Mouse (Mus musculus) midbrain, embryonic 13.5 days (tissue): ENCODE measurements around the gene Prex1. TPM values are rescaled to one million over a fixed set of nuclear protein-coding genes. Genes with fewer than 3 reads are reported as not detected.
"Not testable (repeated sequence)": the region's sequence is repeated elsewhere in the genome, so short reads cannot be mapped to it uniquely, and the experiment has no call there.

Source experiments
- ATAC-seq: fragments of 200-750 bp; cut with Nextera tagmentation; 2 replicates; pipeline ENCODE4 v1.8.0; 2017; ENCODE audit warnings: mild to moderate bottlenecking, moderate TSS enrichment, moderate library complexity
- H3K27ac ChIP-seq: fragments of 300-500 bp; sonication (generic); 2 replicates; pipeline ENCODE4 v1.5.1; 2015; ENCODE audit warnings: inconsistent platforms, mild to moderate bottlenecking, moderate library complexity
- H3K27me3 ChIP-seq: fragments of 300-500 bp; sonication (generic); 2 replicates; pipeline ENCODE4 v1.6.1; 2015; ENCODE audit warnings: mild to moderate bottlenecking, inconsistent platforms
- H3K36me3 ChIP-seq: fragments of 300-500 bp; sonication (generic); 2 replicates; pipeline ENCODE4 v1.6.1; 2015; ENCODE audit warnings: mild to moderate bottlenecking, inconsistent platforms
- H3K4me1 ChIP-seq: fragments of 300-500 bp; sonication (generic); replicated peaks from 2 replicates; pipeline ENCODE4 v1.6.1; 2015; ENCODE audit warnings: inconsistent platforms
- H3K4me2 ChIP-seq: fragments of 300-500 bp; sonication (generic); replicated peaks from 2 replicates; pipeline ENCODE4 v1.6.1; 2015; ENCODE audit warnings: moderate library complexity, mild to moderate bottlenecking, inconsistent platforms
- H3K4me3 ChIP-seq: fragments of 300-500 bp; sonication (generic); replicated peaks from 2 replicates; pipeline ENCODE4 v1.5.1; 2015; ENCODE audit warnings: mild to moderate bottlenecking, inconsistent platforms
- H3K9ac ChIP-seq: fragments of 300-500 bp; sonication (generic); replicated peaks from 2 replicates; pipeline ENCODE4 v1.6.1; 2015; ENCODE audit warnings: mild to moderate bottlenecking, inconsistent platforms
- H3K9me3 ChIP-seq: fragments of 300-500 bp; sonication (generic); 2 replicates; pipeline ENCODE4 v1.6.1; 2016; ENCODE audit warnings: mild to moderate bottlenecking, inconsistent platforms
- WGBS: fragments of 180-500 bp; shearing (Covaris S2); methylation state at CpG from one replicate; pipeline ENCODE4 v1.1.7; 2015; 5-methylcytosine and 5-hydroxymethylcytosine counted together
- polyA plus RNA-seq: library from polyadenylated mRNA; unstranded; fragments of >200 nt; fragmentation: Nextera tagmentation; extraction: Ambion mirVana; gene quantifications from 2 replicates; pipeline ENCODE4 v1.2.1, GENCODE M21; 2015

Gene Prex1
- 17.7 and 21.1 TPM in 2 replicates for polyA plus RNA-seq

DNA sequence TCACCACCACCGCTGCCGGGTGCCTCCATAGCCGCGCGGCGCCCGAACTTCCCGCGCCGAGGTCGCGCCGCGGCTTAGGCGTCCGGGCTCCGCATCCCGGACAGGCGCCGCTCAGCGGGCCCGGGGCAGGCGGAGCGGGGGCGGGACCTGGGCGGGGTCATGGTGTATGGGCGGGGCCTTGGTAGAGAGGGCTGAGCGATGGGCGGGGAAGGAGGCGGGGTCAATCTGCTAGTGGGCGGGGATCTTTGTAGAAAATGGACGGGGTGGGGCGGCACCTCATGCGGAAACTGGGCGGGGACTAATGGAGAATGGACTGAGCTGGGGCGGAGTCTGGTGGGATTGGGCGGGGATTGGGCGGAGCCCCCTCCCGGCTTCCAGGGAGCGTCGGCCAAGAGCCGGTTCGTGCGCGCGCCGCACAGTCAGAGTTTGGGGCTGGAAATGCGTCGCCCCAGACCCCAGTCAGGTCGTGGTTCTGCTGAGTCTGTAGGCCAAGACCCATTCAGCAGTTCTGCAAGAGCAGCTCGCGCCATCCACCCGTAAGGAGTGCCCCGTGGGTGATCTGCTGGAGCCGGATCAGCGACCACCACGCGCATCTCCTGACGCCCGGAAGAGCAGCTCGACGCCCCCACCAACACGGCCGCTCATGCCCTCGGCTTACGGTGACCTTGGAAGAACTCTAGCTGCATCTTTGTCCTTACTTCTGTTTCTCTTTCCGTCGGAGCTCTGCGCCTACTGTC lies at the start of gene Prex1:
Gene Prex1 (minus strand): TSS at position 143 of the 737 bp plus-strand sequence.
- Histone ChIP-seq H3K4me3 (peak within 1 kb of the TSS; percentile 70), H3K27ac (peak within 1 kb of the TSS; percentile 62), H3K9ac (peak within 1 kb of the TSS; percentile 82), H3K36me3 (no peaks in the 10 kb centered on the region), H3K4me1 (peaks cover 36% of the 10 kb centered on the region), H3K27me3 (peaks cover 9% of the 10 kb centered on the region; the same call in 1 of the 2 replicates), H3K9me3 (no peaks in the 10 kb centered on the region), H3K4me2 (peak within 1 kb of the TSS; percentile 89)
- WGBS = 1% methylated on average over 69 of the region's 69 CpGs
- ATAC-seq = peak; percentile 85

DNA sequence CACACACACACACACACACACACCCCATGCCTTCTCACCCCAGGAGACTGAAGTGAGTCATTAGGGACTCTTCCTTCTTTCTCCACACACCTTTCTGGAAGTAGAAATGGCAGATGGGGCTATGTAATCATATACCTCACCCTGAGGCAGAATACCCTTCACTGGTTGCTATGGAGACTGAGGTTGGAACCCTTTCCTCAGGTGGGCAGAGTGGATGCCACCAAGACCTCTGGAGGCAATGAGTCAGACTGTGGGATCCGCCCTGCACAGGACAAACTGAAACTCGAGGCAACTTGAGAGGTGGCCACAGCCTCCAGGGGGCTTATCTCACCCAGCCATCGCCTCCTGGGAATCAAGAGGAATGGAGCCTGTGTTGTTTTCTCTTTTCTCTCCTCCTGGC lies 44.3 kb upstream of the Prex1 start:
- no peak for ATAC-seq
- Histone ChIP-seq H3K4me3 (no peak overlapping the region), H3K4me1 (no peaks in the 10 kb centered on the region), H3K4me2 (no peak overlapping the region), H3K27me3 (no peaks in the 10 kb centered on the region), H3K9me3 (no peaks in the 10 kb centered on the region), H3K36me3 (no peaks in the 10 kb centered on the region), H3K27ac (no peak overlapping the region), H3K9ac (no peak overlapping the region)
- WGBS = 43% methylated on average over 3 of the region's 3 CpGs

DNA sequence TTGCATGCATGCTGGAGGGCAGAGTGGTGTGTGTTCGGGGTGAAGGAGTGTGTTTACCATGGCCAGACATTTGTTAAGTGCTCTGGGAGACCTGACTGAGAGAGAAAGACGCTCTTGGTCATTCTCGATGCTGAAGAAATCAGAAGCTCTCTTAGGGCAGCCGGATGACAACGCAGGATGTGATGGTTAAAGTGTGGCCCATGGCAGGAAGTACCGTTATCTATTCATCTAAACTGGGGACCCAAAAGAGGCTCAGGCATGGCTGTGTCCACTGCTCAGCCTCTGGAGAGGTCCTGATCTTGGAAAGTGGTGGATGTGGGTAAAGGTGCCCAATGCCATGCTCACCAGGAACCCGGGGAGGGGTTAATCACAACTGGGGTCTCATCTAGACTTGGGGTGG lies 41.1 kb upstream of the Prex1 start:
- H3K9me3 ChIP-seq = no peaks in the 10 kb centered on the region
- no peak for ATAC-seq
- no peak overlapping the region for H3K27ac ChIP-seq
- H3K4me2 ChIP-seq = no peak overlapping the region
- H3K4me3 ChIP-seq = no peak overlapping the region
- H3K9ac ChIP-seq = no peak overlapping the region
- 93% methylated on average over 7 of the region's 7 CpGs for WGBS
- no peaks in the 10 kb centered on the region for H3K4me1 ChIP-seq
- no peaks in the 10 kb centered on the region for H3K27me3 ChIP-seq
- no peaks in the 10 kb centered on the region for H3K36me3 ChIP-seq

DNA sequence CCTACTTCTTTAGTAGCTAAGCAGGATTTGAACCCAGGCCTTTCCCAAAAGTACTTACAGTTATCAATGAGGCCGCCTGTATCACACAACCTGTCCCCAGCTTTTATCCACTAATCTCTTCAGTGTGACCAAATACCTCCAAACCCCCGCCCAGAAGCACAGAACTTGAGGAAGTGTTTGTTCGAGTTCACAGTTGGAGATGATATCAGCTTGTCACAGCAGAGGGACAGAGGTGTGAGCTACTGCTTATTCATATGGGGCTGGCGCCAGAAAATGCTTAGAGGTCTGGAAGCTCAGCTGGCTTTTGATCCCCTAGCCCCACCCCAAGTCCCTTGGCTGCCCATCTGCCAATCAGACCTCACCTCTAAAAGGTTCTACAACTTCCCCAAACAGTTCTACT lies 40.6 kb upstream of the Prex1 start:
- WGBS = 76% methylated on average over 4 of the region's 4 CpGs
- Histone ChIP-seq H3K27ac (no peak overlapping the region), H3K36me3 (no peaks in the 10 kb centered on the region), H3K27me3 (no peaks in the 10 kb centered on the region), H3K4me3 (no peak overlapping the region), H3K9ac (no peak overlapping the region), H3K9me3 (no peaks in the 10 kb centered on the region), H3K4me2 (no peak overlapping the region), H3K4me1 (no peaks in the 10 kb centered on the region)
- no peak for ATAC-seq

- Histone ChIP-seq H3K36me3 (no peaks in the 10 kb centered on the region), H3K9me3 (no peaks in the 10 kb centered on the region), H3K4me1 (no peaks in the 10 kb centered on the region), H3K27ac (no peak overlapping the region), H3K27me3 (no peaks in the 10 kb centered on the region), H3K9ac (no peak overlapping the region), H3K4me2 (no peak overlapping the region), H3K4me3 (no peak overlapping the region)
- 93% methylated on average over 6 of the region's 6 CpGs for WGBS
- no peak for ATAC-seq
Measured at GRCm38 (mm10) chr2:166750620-166751191, 37.1 kb upstream of the Prex1 start.

GRCm38 (mm10) chr2:166746261-166746913 lies 32.8 kb upstream of the Prex1 start:
- not testable (repeated sequence) for H3K27me3 ChIP-seq, ATAC-seq, H3K9me3 ChIP-seq, H3K9ac ChIP-seq, H3K4me3 ChIP-seq, H3K36me3 ChIP-seq, H3K27ac ChIP-seq, H3K4me1 ChIP-seq, H3K4me2 ChIP-seq
- WGBS = 55% methylated on average over 14 of the region's 14 CpGs

DNA sequence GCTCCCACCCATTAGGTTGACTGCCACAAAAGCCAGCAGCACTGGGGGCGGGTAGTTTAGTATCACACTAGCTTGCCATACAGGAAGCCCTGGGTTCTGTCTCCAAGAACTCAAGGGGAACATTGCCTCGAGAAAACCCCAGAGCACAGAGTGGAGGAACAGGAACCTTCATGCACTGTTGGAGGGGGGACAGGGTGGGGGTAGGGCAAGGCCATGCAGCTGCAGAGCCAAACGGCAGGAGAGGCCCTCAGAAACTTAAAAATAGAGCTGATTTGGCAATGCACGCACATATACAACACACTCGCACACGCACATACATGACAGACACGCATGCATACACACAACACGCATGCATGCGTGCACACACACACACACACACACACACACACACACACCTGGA lies 32.2 kb upstream of the Prex1 start:
- no peak overlapping the region for H3K27ac ChIP-seq
- no peak for ATAC-seq
- WGBS = 89% methylated on average over 9 of the region's 9 CpGs

GRCm38 (mm10) chr2:166744433-166744832 lies 30.8 kb upstream of the Prex1 start:
- H3K4me2 ChIP-seq = no peak overlapping the region
- no peaks in the 10 kb centered on the region for H3K27me3 ChIP-seq
- no peak overlapping the region for H3K4me3 ChIP-seq
- H3K9me3 ChIP-seq = no peaks in the 10 kb centered on the region
- 92% methylated on average over 7 of the region's 7 CpGs for WGBS
- H3K9ac ChIP-seq = no peak overlapping the region
- H3K27ac ChIP-seq = no peak overlapping the region
- no peak for ATAC-seq
- H3K36me3 ChIP-seq = no peaks in the 10 kb centered on the region
- no peaks in the 10 kb centered on the region for H3K4me1 ChIP-seq

More for the DNA sequence above, 32.2 kb upstream of the Prex1 start:
- Histone ChIP-seq H3K36me3 (no peaks in the 10 kb centered on the region), H3K27me3 (no peaks in the 10 kb centered on the region), H3K4me3 (no peak overlapping the region), H3K9ac (no peak overlapping the region), H3K4me1 (no peaks in the 10 kb centered on the region), H3K9me3 (no peaks in the 10 kb centered on the region), H3K4me2 (no peak overlapping the region)

DNA sequence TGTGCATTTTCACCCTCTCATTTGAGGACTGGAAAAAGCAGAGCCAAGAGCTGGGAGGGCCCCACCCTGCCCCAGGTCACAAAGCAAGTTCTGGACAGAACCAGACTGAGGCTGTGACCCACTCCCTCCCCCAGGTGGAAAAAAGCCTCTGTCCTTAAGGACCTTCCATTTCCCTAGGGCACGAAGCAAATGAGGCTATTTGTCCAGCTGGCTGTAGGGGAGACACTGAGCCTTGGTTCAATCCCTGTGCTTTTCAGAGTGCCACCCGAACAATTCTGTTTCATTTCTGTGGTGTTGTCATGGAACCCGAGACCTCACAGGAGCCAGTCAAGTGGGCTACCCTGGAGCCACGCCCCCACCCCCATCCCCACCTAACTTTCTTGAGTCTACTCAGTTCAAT lies 29.9 kb upstream of the Prex1 start:
- H3K27ac ChIP-seq = no peak overlapping the region
- H3K9me3 ChIP-seq = no peaks in the 10 kb centered on the region
- no peak overlapping the region for H3K9ac ChIP-seq
- no peak overlapping the region for H3K4me3 ChIP-seq
- H3K4me1 ChIP-seq = no peaks in the 10 kb centered on the region
- 26% methylated on average over 4 of the region's 4 CpGs for WGBS
- no peaks in the 10 kb centered on the region for H3K27me3 ChIP-seq
- H3K4me2 ChIP-seq = no peak overlapping the region
- H3K36me3 ChIP-seq = no peaks in the 10 kb centered on the region
- ATAC-seq = no peak

GRCm38 (mm10) chr2:166741445-166741844 lies 27.8 kb upstream of the Prex1 start:
- no peak overlapping the region for H3K9ac ChIP-seq
- ATAC-seq = no peak
- H3K27me3 ChIP-seq = no peaks in the 10 kb centered on the region
- no peaks in the 10 kb centered on the region for H3K9me3 ChIP-seq
- H3K4me1 ChIP-seq = no peaks in the 10 kb centered on the region
- no peak overlapping the region for H3K4me2 ChIP-seq
- no peak overlapping the region for H3K4me3 ChIP-seq
- whole genome bisulfite sequencing = 88% methylated on average over 6 of the region's 6 CpGs
- no peak overlapping the region for H3K27ac ChIP-seq
- H3K36me3 ChIP-seq = no peaks in the 10 kb centered on the region

GRCm38 (mm10) chr2:166740396-166740795 lies 26.8 kb upstream of the Prex1 start:
- Histone ChIP-seq H3K9ac (no peak overlapping the region), H3K4me1 (peaks cover 5% of the 10 kb centered on the region; the same call in 1 of the 2 replicates), H3K9me3 (no peaks in the 10 kb centered on the region), H3K27ac (no peak overlapping the region), H3K36me3 (no peaks in the 10 kb centered on the region), H3K27me3 (no peaks in the 10 kb centered on the region), H3K4me3 (no peak overlapping the region), H3K4me2 (no peak overlapping the region)
- 87% methylated on average over 6 of the region's 6 CpGs for WGBS
- ATAC-seq = no peak

GRCm38 (mm10) chr2:166737307-166737706 lies 23.7 kb upstream of the Prex1 start:
- no peak for ATAC-seq
- Histone ChIP-seq H3K9me3 (no peaks in the 10 kb centered on the region), H3K27ac (no peak overlapping the region), H3K4me1 (peaks cover 7% of the 10 kb centered on the region; the same call in 1 of the 2 replicates), H3K4me2 (no peak overlapping the region), H3K4me3 (no peak overlapping the region), H3K27me3 (no peaks in the 10 kb centered on the region), H3K9ac (no peak overlapping the region), H3K36me3 (no peaks in the 10 kb centered on the region)
- 66% methylated on average over 7 of the region's 7 CpGs for WGBS
